Mouse (Mus musculus): Measurements from ENCODE around the gene Ccdc93.

Ccdc93 gene

GRCm38 (mm10) chr1:121508729-121509128 is 77.9 kb downstream of the Ccdc93 start:
- intact Hi-C loops (cut with DNase I), result no loop called here

GRCm38 (mm10) chr1:121510420-121511140 is 79.7 kb downstream of the Ccdc93 start:
- intact Hi-C loops (cut with DNase I), result no loop called here

DNA sequence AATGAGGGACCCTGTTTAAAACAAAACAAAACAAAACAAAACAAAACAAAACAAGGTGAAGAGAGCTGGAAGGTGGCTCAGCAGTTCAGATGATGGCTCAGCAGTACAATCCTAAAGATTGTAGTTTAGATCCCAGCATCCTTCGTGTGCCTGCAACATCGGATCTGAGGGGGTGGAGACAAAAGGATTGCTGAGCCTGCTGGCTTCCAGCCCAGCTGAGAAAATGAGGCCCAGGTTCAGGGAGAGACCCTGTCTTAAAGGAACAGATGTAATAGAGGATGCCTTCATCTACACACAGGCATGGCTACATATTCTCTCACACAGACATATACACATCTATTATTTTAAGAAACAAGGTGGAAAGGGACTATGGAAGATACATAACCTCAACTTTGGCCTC is 80.3 kb downstream of the Ccdc93 start:
- intact Hi-C loops (cut with DNase I), result no loop called here

GRCm38 (mm10) chr1:121511966-121512365 is 81.1 kb downstream of the Ccdc93 start:
- intact Hi-C loops (cut with DNase I), result no loop called here

DNA sequence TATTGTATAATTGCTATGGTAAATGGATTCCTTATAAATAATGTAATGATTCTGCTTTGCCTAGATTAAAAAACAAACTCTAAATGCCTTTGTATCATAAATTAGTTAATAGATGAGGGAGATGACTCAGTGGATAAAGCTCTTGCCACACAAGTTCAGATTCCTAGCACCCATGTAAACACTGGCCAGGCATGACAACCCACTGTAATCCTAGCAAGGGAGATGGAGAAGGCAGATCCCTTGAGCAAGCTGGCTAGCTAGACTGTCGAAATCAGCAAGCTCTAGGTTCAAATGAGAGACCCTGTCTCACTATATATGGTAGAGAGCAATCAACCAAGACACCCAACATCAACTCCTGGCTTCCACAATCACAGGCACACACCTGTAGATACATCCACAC is 87.8 kb downstream of the Ccdc93 start:
- intact Hi-C loops (cut with DNase I), result no loop called here

- intact Hi-C loops (cut with DNase I), result no loop called here
These were observed 96.2 kb downstream of the Ccdc93 start for GRCm38 (mm10) chr1:121527061-121527460.

GRCm38 (mm10) chr1:121527600-121528398 is 97.0 kb downstream of the Ccdc93 start:
- intact Hi-C loops (cut with DNase I), result no loop called here

GRCm38 (mm10) chr1:121528399-121528720 is 97.5 kb downstream of the Ccdc93 start, which contains the start of gene Htr5b:
Htr5b (minus strand) TSS chr1:121528465.
- intact Hi-C loops (cut with DNase I), result no loop called here

DNA sequence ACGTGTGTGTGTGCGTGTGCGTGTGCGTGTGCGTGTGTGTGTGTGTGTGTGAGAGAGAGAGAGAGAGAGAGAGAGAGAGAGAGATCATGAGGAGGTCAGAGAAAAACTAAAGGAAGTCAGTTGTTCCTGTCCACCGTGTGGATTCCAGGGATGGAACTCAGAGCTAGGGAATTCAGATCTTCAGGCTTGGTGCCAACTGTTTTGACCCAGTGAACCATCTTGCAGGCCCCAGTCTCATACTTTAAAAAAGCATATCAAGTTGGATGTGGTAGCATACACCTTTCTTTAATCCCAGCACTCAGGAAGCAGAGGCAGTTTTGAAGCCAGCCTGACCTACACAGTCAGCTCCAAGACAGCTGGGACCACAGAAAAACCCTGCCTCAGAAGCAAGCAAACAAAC is 98.4 kb downstream of the Ccdc93 start:
- intact Hi-C loops (cut with DNase I), result no loop called here

DNA sequence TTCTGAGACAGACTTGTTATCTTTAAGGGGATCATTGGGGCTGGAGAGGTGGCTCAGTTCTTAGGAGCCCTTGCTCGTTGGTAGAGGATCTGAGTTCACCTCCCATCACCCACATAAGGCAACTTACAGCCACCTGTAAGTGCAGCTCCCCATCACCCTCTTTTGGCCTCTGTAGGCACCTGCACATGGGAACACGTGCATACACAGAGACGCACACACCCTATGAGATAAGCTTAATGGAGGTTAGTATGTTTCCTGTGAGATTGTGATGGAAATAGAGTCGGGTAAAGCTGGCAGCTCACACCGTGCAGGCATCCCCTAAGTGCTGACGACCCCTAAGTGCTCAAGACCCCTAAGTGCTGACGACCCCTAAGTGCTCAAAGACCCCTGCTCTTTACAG is 100.6 kb downstream of the Ccdc93 start:
- intact Hi-C loops (cut with DNase I), result no loop called here

GRCm38 (mm10) chr1:121540361-121540760 is 109.5 kb downstream of the Ccdc93 start:
- intact Hi-C loops (cut with DNase I), result no loop called here

DNA sequence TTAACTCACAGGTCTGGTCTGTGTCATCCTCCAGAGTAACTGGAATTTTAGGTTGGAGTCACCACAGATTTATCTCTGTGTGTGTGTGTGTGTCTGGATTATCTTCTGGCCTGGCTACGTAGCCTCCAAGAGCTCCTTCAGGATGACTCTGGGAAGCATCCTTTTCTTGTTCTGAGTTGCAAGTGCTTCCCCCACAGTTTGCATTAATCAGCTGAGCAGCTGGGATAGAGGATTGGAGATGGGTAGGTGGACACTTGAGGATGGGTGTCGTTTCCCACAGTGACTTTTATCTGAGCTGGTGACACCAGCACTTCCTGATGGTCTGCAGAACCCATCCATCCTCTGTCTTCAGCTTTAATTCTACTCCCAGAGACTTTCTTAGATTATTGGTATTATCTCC is 116.0 kb downstream of the Ccdc93 start:
- intact Hi-C loops (cut with DNase I), result loop anchor here (5.0 kb wide), 1 partner anchor 105 kb away; no protein-coding TSS in a partner anchor

GRCm38 (mm10) chr1:121548667-121549066 is 117.8 kb downstream of the Ccdc93 start:
- intact Hi-C loops (cut with DNase I), result loop anchor here (5.0 kb wide), 1 partner anchor 106 kb away; no protein-coding TSS in a partner anchor

DNA sequence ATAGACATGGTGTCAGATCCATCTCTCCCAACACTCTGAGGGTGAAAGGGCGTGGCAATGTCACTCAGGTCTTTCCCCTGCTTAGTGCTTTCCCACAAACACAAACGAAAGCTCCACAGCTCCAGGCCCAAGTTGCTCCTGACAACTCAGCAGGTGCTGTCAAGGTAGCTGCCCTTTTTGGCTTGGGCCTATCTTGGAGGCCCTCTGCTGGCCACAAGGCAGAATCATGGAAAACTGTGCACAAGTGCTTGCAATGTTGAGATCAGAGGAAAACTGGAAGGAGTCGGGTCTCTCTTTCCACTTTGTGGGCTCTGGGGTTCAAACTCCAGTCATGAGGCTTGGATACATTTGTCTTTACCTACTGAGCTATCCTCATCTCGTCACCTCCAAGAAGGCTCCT is 118.6 kb downstream of the Ccdc93 start:
- intact Hi-C loops (cut with DNase I), result loop anchor here (5.0 kb wide), 1 partner anchor 107 kb away; no protein-coding TSS in a partner anchor

GRCm38 (mm10) chr1:121550801-121551456 is 120.1 kb downstream of the Ccdc93 start:
- intact Hi-C loops (cut with DNase I), result no loop called here

GRCm38 (mm10) chr1:121551457-121551835 is 120.6 kb downstream of the Ccdc93 start:
- intact Hi-C loops (cut with DNase I), result no loop called here
